Mouse (Mus musculus) kidney, postnatal 0 days (tissue): Measurements from ENCODE around the gene Nfic. TPM values are rescaled to one million over a fixed set of nuclear protein-coding genes. Genes with fewer than 3 reads are reported as not detected.

ENCODE experiments used
- ATAC-seq: fragments of 200-750 bp; cut with Nextera tagmentation; replicated peaks from 2 replicates; pipeline ENCODE4 v1.8.0; 2017; ENCODE audit warnings: low read depth, moderate number of reproducible peaks, moderate TSS enrichment, moderate library complexity; ENCODE audit not compliant: low FRiP score
- DNase-seq: peaks from one replicate; pipeline ENCODE4 v3.0.0-alpha.2; 2016; ENCODE audit warnings: low spot score
- H3K27ac ChIP-seq: fragments of 300-500 bp; sonication (generic); 2 replicates; pipeline ENCODE4 v1.5.1; 2014; ENCODE audit warnings: mild to moderate bottlenecking
- H3K27me3 ChIP-seq: fragments of 300-500 bp; sonication (generic); 2 replicates; pipeline ENCODE4 v1.6.1; 2014; ENCODE audit warnings: low read length, mixed read lengths; ENCODE audit not compliant: insufficient read depth
- H3K36me3 ChIP-seq: fragments of 300-500 bp; sonication (generic); 2 replicates; pipeline ENCODE4 v1.6.1; 2014; ENCODE audit warnings: low read length, mixed read lengths; ENCODE audit not compliant: insufficient read depth
- H3K4me1 ChIP-seq: fragments of 300-500 bp; sonication (generic); replicated peaks from 2 replicates; pipeline ENCODE4 v1.6.1; 2014; ENCODE audit warnings: antibody characterized with exemption, low read length, mixed read lengths; ENCODE audit not compliant: insufficient read depth
- H3K4me2 ChIP-seq: fragments of 300-500 bp; sonication (generic); 2 replicates; pipeline ENCODE4 v1.6.1; 2014; ENCODE audit warnings: mild to moderate bottlenecking, low read length, moderate library complexity, mixed read lengths
- H3K4me3 ChIP-seq: fragments of 300-500 bp; sonication (generic); replicated peaks from 2 replicates; pipeline ENCODE4 v1.5.1; 2014; ENCODE audit warnings: low read depth, low read length
- H3K9ac ChIP-seq: fragments of 300-500 bp; sonication (generic); 2 replicates; pipeline ENCODE4 v1.6.1; 2014; ENCODE audit warnings: low read depth, low read length
- H3K9me3 ChIP-seq: fragments of 300-500 bp; sonication (generic); replicated peaks from 2 replicates; pipeline ENCODE4 v1.6.1; 2016; ENCODE audit warnings: low read length, inconsistent platforms, mixed read lengths
- CTCF ChIP-seq: IDR thresholded peaks from 2 replicates; pipeline ENCODE4 v1.5.1; 2016; ENCODE audit warnings: antibody characterized with exemption, low read depth, mild to moderate bottlenecking, moderate library complexity
- WGBS: fragments of 180-500 bp; shearing (Covaris S2); extraction: QIAGEN DNeasy Blood & Tissue Kit; methylation state at CpG from one replicate; pipeline ENCODE4 v1.1.7; 2014; 5-methylcytosine and 5-hydroxymethylcytosine counted together
- polyA plus RNA-seq: library from polyadenylated mRNA; unstranded; fragments of >200 nt; fragmentation: Nextera tagmentation; extraction: Ambion mirVana; gene quantifications from 2 replicates; pipeline ENCODE4 v1.2.1, GENCODE M21; 2015

Nfic gene
- polyA plus RNA-seq, 1 experiment from 2014 or later: 62.3 TPM

DNA sequence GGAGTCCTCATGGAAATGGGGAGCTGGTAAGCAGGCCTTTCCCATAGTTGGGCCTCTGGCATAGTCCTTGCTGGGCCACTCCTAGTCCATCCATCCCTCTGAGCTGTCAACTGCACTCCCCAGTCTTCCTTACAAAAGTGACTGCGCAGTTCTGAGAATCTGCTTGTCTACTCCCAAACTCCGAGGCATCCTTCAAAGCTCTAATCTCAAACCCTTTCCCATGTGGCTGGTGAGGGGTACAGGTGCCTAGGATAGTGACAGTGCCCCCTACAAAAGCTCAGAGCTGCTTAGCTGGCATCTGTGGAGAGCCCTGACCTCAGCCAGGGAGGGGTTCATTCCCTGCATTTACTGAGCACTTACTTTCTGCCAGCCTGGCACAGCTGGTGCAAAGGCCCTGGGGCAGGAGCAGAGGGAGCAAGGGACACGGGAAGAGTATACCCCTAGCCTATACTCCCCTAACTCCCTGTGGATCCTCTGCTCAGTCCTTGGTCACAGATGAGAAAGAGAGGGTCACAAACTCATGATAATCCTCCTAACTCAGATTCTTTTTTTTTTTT lies 32.7 kb downstream of the Nfic start:
- Histone ChIP-seq H3K4me2 (no peak overlapping the region), H3K27ac (no peak overlapping the region), H3K36me3 (peaks cover 15% of the 10 kb centered on the region; the same call in 1 of the 2 replicates), H3K9me3 (no peaks in the 10 kb centered on the region), H3K27me3 (no peaks in the 10 kb centered on the region), H3K4me3 (no peak overlapping the region), H3K9ac (no peak overlapping the region), H3K4me1 (peaks cover 21% of the 10 kb centered on the region)
- no peak for ATAC-seq
- no peak for DNase-seq
- TF ChIP-seq CTCF: no peak
- 95% methylated on average over 3 of the region's 3 CpGs for WGBS

DNA sequence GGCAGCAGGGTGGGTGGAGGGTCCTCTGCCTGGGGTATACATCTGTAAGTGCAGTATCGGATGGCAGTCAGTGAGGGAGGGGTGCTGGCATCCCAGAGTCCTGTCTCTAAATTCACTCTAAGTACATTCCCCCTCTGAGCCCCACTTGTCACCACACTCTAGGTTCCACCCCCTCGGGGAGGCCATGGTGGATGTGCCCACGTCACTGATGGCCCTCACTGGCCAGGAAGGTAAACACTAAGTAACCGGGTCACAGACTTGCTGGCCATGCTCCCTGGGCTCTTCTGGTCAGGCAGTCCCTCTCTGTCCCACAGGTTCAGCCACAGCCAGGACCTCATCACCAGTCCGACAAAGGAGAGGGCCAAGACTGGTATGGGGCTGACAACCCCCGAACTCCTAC lies 33.2 kb downstream of the Nfic start:
- no peak for TF ChIP-seq CTCF
- peaks cover 26% of the 10 kb centered on the region for H3K4me1 ChIP-seq
- no peak for DNase-seq

DNA sequence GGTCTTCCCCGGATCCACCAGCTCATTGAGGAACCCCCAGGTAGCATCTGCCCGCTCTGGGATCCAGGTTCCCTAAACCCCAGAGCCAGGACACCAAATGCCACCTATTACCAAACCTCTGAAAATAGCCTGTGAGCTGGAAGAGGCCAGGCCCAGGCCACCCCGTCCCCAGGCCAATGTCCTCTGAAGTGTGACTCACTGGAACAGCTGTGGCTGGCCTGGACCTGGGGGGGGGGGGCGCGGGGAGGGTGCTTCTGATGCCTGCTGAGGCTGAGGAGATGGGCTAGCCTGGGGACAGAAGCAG lies 33.7 kb downstream of the Nfic start:
- ATAC-seq (no peak), DNase-seq (no peak)
- no peaks in the 10 kb centered on the region for H3K27me3 ChIP-seq
- no peak overlapping the region for H3K9ac ChIP-seq
- H3K4me2 ChIP-seq: no peak overlapping the region
- 74% methylated on average over 5 of the region's 5 CpGs for WGBS
- peaks cover 31% of the 10 kb centered on the region for H3K4me1 ChIP-seq
- H3K36me3 ChIP-seq: peaks cover 15% of the 10 kb centered on the region; the same call in 1 of the 2 replicates
- no peak overlapping the region for H3K4me3 ChIP-seq
- no peaks in the 10 kb centered on the region for H3K9me3 ChIP-seq
- no peak for TF ChIP-seq CTCF
- no peak overlapping the region for H3K27ac ChIP-seq

More for the DNA sequence above, 33.2 kb downstream of the Nfic start:
- Histone ChIP-seq H3K9ac (no peak overlapping the region; the same call in 1 of the 2 replicates), H3K9me3 (no peaks in the 10 kb centered on the region), H3K27ac (no peak overlapping the region), H3K4me2 (no peak overlapping the region), H3K36me3 (peaks cover 15% of the 10 kb centered on the region; the same call in 1 of the 2 replicates), H3K27me3 (no peaks in the 10 kb centered on the region), H3K4me3 (no peak overlapping the region)
- ATAC-seq: no peak
- 69% methylated on average over 6 of the region's 6 CpGs for WGBS

DNA sequence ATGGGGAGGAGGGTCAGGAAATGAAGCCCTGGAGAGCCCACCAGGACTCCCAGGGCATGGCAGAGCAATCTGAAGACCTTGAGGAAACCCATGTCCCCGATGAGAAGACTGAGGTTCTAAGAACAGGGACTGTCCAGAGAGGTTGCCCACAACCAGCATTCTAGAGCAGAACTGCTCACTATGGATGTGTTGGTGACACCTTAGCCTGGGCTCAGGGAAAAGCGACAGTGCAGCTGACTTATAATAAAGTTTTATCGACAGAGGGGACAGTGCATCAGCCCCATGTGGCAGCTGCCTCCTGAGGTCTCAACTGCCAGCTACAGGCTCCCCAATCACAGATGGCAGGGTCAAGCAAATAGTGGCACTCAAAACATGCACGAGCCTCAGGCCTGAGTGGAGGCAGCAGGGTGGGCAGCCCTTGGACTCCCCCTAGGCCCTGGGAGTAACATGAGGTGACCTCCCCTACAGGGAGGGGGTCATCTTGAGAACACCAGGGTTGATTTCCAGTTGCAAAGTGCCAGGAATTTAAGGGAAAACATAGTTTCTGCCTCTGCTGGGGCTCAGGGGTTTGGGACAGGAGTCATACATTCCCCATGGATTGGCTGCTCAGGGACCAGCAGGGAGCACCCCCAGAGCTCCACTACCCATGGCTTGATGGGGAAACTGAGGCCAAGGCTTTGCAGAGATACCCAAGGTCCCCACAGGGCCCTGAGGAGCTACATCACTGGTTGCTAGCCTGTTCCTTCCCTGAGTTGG lies 34.2 kb downstream of the Nfic start:
- no peaks in the 10 kb centered on the region for H3K9me3 ChIP-seq
- no peak overlapping the region for H3K4me2 ChIP-seq
- ATAC-seq (no peak), DNase-seq (no peak)
- H3K9ac ChIP-seq: no peak overlapping the region
- TF ChIP-seq CTCF: no peak
- 76% methylated on average over 4 of the region's 4 CpGs for WGBS
- H3K4me3 ChIP-seq: no peak overlapping the region
- H3K27me3 ChIP-seq: no peaks in the 10 kb centered on the region
- no peak overlapping the region for H3K27ac ChIP-seq
- H3K36me3 ChIP-seq: peaks cover 15% of the 10 kb centered on the region; the same call in 1 of the 2 replicates
- H3K4me1 ChIP-seq: peaks cover 34% of the 10 kb centered on the region

DNA sequence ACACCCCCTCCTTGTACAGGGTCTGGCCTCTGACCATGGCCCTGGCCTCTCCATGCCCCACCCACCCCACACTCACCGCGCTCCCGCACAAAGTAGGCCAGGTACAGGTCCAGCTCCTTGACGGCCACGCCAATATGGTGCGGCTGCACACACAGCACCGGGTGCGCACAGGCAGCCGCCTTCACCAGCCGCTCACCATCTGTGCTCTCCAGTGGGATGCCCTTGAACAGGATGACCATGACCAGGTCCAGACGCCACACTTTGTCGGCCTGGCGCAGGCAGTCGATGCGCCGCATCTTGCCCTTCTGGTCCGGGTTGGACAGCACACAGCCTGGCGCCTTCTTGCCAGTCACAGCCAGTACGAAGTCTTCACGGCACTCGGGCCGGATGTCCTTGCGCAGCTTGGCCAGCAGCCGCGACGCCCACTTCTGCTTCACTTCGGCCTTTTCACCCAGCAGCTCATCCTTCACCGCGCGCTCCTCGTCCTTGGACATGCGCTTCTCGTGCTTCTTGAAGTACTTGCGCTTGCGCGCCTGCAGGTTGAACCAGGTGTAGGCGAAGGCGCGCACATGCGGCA lies 35.2 kb downstream of the Nfic start:
- Histone ChIP-seq H3K4me2 (no peak overlapping the region), H3K27ac (no peak overlapping the region), H3K9ac (no peak overlapping the region), H3K36me3 (peaks cover 15% of the 10 kb centered on the region; the same call in 1 of the 2 replicates), H3K27me3 (no peaks in the 10 kb centered on the region), H3K4me1 (peaks cover 29% of the 10 kb centered on the region), H3K9me3 (no peaks in the 10 kb centered on the region), H3K4me3 (no peak overlapping the region)
- TF ChIP-seq CTCF: no peak
- 90% methylated on average over 40 of the region's 40 CpGs for WGBS
- no peak for DNase-seq
- no peak for ATAC-seq

DNA sequence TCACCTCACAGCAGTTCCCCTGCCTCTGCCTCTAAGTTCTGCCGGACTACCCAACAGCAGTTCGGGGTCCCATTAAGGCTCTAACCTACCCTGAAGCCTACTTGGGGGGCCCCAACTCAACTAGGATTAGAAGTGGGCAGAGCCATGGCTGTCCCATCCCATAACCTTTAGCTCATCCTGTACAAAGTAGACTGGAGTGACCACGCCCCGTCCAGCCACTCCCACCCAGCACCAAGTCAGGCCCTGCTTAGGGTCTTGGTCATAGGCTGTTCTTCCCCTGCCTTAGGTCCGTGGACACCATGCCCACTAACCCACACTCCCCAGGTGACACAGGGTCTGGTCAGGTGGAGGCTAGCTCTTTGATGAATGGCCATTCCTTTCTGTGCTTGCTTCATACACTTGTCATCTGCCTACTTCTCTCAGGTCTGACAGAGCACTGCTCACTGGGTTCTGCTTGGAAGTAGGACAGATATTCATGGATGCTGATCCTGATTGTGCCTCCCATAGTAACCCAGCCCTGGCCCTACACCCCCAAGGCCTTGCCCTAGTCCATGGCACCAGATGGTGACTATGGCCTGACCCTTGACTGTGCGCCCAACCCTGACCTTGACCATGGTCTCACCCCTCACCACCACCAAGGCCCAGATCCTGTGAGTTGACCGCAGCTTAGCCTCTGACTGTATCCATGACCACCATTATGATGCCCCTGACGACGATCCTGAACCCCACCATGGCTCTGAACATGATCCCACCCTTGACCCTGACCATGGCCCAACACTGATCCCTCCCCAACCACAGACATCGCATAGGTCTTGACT lies 36.1 kb downstream of the Nfic start:
- Histone ChIP-seq H3K27ac (no peak overlapping the region), H3K4me3 (no peak overlapping the region), H3K36me3 (peaks cover 15% of the 10 kb centered on the region; the same call in 1 of the 2 replicates), H3K9me3 (no peaks in the 10 kb centered on the region), H3K4me1 (peaks cover 29% of the 10 kb centered on the region), H3K4me2 (no peak overlapping the region), H3K27me3 (no peaks in the 10 kb centered on the region), H3K9ac (no peak overlapping the region)
- ATAC-seq: no peak
- TF ChIP-seq CTCF: no peak
- DNase-seq: no peak
- 84% methylated on average over 10 of the region's 10 CpGs for WGBS
